Mouse (Mus musculus) ovary, adult 10 weeks (tissue): ENCODE data around the gene Zfp599. TPM values are rescaled to one million over a fixed set of nuclear protein-coding genes. Genes with fewer than 3 reads are reported as not detected.

Experiments used
- polyA plus RNA-seq: library from polyadenylated mRNA; stranded (reverse); fragments of 350-450 nt; fragmentation: Illumina TruSeq; extraction: RNeasy Lipid Tissue Mini Kit (QIAGEN cat#74804); gene quantifications from one replicate; pipeline ENCODE4 v1.2.3, GENCODE M21; 2014

Zfp599 gene
- polyA plus RNA-seq = 3.5 TPM

GRCm38 (mm10) chr9:22259184-22260091 lies at the start of gene Zfp599:
TSS of gene Zfp599 (minus strand) at chr9:22259895.

DNA sequence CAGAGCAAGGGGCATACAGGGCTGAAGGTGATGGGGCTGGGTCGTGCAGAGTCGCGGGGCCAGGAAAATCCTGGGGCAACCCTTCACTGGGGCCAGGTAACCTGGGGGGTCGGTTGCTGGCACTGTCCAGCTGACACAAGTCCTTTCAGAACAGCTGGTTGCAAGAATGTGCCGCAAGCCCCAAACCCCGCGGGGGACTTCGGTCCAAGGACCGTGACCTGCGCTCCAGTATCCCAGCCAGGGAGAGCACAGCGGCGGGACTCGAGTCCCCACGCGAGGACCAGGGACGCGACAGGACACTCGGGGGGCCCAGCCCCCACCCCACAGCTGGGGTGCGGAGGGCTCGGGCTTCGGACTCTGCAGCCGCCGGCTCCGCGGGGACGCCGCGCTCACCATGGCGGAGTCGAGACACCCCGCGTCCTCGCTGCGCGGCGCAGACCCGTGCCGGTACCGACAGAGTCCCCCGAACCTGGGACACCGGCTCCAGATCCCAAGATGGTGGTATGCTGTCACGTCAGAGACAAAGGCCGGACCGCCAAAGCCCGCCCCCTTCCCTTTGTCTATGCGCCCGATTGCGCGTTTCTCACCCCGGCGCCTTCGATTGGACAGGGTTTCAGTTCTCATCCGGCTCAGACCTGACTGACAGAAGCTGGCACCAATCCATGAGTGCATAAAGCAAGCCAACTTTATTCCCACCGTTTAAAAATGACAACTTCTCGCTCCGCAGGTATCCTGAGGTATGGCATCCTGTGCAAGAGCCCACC lies 47.6 kb upstream of the Zfp599 start, which contains the start of gene Zfp810:
Zfp810 (minus strand) TSS at position 493 of the 764 bp plus-strand sequence.

DNA sequence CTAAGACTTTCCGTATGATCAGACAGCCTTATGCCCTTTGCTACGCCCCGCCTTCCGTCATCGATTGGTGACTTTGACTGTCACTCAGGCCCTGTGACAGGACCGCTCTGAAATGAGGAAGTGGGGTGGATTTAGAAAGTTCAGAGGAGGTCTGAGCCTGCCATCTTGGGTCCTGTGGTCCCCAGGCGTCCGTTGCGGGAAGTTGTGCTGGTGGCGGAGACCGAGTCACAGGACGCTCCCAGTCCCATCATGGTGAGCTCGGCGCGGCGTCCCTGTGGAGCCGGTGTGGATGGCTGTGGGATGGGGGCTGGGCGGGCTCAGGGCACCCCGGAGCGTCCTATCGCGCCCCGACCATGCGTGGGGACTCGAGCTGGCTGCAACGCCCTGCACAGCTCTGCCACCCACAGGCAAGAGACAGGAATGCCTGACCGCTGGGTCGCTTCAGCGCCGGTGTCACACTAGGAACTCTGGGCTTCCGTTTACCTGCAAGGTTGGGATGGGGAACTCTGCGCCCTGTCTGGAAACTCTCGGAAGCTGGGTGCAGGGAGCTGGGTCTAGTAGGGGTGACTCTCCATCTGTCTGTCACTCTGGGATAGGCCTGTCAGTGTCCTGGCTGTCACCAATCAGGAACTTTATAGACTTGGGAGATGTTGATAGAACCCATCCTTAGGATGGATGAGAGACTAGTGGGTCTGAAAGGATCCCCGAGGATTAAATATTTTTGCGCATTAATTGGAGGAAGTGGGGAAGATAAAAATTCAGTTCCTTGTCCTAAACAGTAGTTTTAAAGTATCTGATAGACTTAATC lies 33.9 kb downstream of the Zfp599 start, which contains the start of gene Zfp809:
Zfp809 (plus strand) TSS at position 134 of the 808 bp plus-strand sequence.

Other genes starting within 250 kb of the Zfp599 start
- 0.29 TPM for gene Elavl3, start 207.9 kb downstream of the Zfp599 start, polyA plus RNA-seq
- gene Gm49318, start 188.6 kb downstream of the Zfp599 start, polyA plus RNA-seq = not detected
- gene Zfp653, start 188.5 kb downstream of the Zfp599 start, polyA plus RNA-seq = not detected
- gene Ecsit, start 174.5 kb downstream of the Zfp599 start, polyA plus RNA-seq = 2.0 TPM
- gene Cnn1, start 160.7 kb downstream of the Zfp599 start, polyA plus RNA-seq = 270 TPM
- 7.4 TPM for gene Elof1, start 142.7 kb downstream of the Zfp599 start, polyA plus RNA-seq
- gene Acp5, start 124.2 kb downstream of the Zfp599 start, polyA plus RNA-seq = 0.46 TPM
- gene Pigyl, start 103.0 kb downstream of the Zfp599 start, polyA plus RNA-seq = 2.9 TPM
- gene Zfp872, start 71.8 kb downstream of the Zfp599 start, polyA plus RNA-seq = 4.7 TPM
- gene Zfp809, start 34.2 kb downstream of the Zfp599 start, polyA plus RNA-seq = 84.3 TPM
- gene Zfp810, start 47.8 kb upstream of the Zfp599 start, polyA plus RNA-seq = 29.3 TPM
- gene Anln, start 129.3 kb upstream of the Zfp599 start, polyA plus RNA-seq = 54.5 TPM
- gene 9530077C05Rik, start 151.6 kb upstream of the Zfp599 start, polyA plus RNA-seq = 3.1 TPM
- not detected for gene Gm17545, start 194.4 kb upstream of the Zfp599 start, polyA plus RNA-seq
- gene Rp9, start 209.8 kb upstream of the Zfp599 start, polyA plus RNA-seq = 25.3 TPM
- 35.3 TPM for gene Bbs9, start 215.8 kb upstream of the Zfp599 start, polyA plus RNA-seq